Mouse (Mus musculus): ENCODE measurements around the gene Adamts2.

GRCm38 (mm10) chr11:50713610-50714202 lies 111.8 kb downstream of the Adamts2 start:
- TF ChIP-seq USF1 (IDR thresholded peaks at IDR 0.05; ENCODE audit: low read depth, low read length) (no peak), MAFK (IDR thresholded peaks at IDR 0.05; ENCODE audit: insufficient replicate concordance, low read length) (no peak)

All from CH12.LX (cell line).